Mouse (Mus musculus) forebrain, embryonic 15.5 days (tissue): ENCODE results near the gene Mecp2. TPM values are rescaled to one million over a fixed set of nuclear protein-coding genes. Genes with fewer than 3 reads are reported as not detected.

ENCODE experiments used
- ATAC-seq: fragments of 200-750 bp; cut with Nextera tagmentation; replicated peaks from 2 replicates; pipeline ENCODE4 v1.8.0; 2017; ENCODE audit warnings: mild to moderate bottlenecking, moderate TSS enrichment, moderate library complexity
- H3K27ac ChIP-seq: fragments of 300-500 bp; sonication (generic); replicated peaks from 2 replicates; pipeline ENCODE4 v1.5.1; 2015; ENCODE audit warnings: mild to moderate bottlenecking, inconsistent platforms
- H3K27me3 ChIP-seq: fragments of 300-500 bp; sonication (generic); 2 replicates; pipeline ENCODE4 v1.6.1; 2015; ENCODE audit warnings: inconsistent platforms
- H3K36me3 ChIP-seq: fragments of 300-500 bp; sonication (generic); 2 replicates; pipeline ENCODE4 v1.6.1; 2015; ENCODE audit warnings: mild to moderate bottlenecking, inconsistent platforms
- H3K4me1 ChIP-seq: fragments of 300-500 bp; sonication (generic); 2 replicates; pipeline ENCODE4 v1.6.1; 2015; ENCODE audit warnings: inconsistent platforms
- H3K4me2 ChIP-seq: fragments of 300-500 bp; sonication (generic); replicated peaks from 2 replicates; pipeline ENCODE4 v1.6.1; 2015; ENCODE audit warnings: mild to moderate bottlenecking, inconsistent platforms
- H3K4me3 ChIP-seq: fragments of 300-500 bp; sonication (generic); 2 replicates; pipeline ENCODE4 v1.5.1; 2015; ENCODE audit warnings: mild to moderate bottlenecking, inconsistent platforms
- H3K9ac ChIP-seq: fragments of 300-500 bp; sonication (generic); replicated peaks from 2 replicates; pipeline ENCODE4 v1.6.1; 2015; ENCODE audit warnings: mild to moderate bottlenecking, inconsistent platforms
- H3K9me3 ChIP-seq: fragments of 300-500 bp; sonication (generic); 2 replicates; pipeline ENCODE4 v1.6.1; 2016; ENCODE audit warnings: inconsistent platforms
- WGBS: fragments of 180-500 bp; shearing (Covaris S2); methylation state at CpG from one replicate; pipeline ENCODE4 v1.1.7; 2015; ENCODE audit warnings: mixed read lengths; 5-methylcytosine and 5-hydroxymethylcytosine counted together
- microRNA counts: library from miRNA; unstranded; fragments of <30 nt; microRNA quantifications from one replicate; lab custom pipeline; 2016
- microRNA-seq: library from miRNA; unstranded; fragments of <30 nt; microRNA quantifications from one replicate; pipeline ENCODE4, GENCODE M21; 2016
- polyA plus RNA-seq: library from polyadenylated mRNA; unstranded; fragments of >200 nt; fragmentation: Nextera tagmentation; extraction: Ambion mirVana; gene quantifications from 2 replicates; pipeline ENCODE4 v1.2.1, GENCODE M21; 2015

The Mecp2 gene
- polyA plus RNA-seq, 1 experiment from 2014 or later: 15.9 TPM

DNA sequence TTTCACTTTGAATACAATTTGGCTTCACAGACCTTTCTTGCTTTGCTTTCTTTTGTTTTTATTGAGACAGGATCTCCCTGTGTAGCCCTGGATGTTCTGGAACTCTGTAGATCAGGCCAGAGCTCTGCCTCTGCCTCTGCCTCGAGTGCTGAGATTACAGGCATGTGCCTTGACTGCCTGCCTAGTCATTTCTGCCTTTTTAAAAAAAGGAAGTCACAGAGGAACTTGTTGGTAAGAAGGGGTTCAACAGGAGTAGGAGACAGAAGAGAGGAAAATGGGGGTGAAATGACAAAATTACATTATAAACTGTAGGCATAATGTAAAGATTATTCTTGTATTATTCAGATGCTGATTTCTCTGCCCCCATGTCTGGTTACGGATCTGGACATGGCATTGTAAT is 131.5 kb downstream of the Mecp2 start:
- Histone ChIP-seq H3K27ac (no peak overlapping the region), H3K9ac (no peak overlapping the region), H3K36me3 (no peaks in the 10 kb centered on the region), H3K4me2 (no peak overlapping the region), H3K9me3 (no peaks in the 10 kb centered on the region), H3K4me1 (no peaks in the 10 kb centered on the region; the same call in 1 of the 2 replicates), H3K27me3 (no peaks in the 10 kb centered on the region), H3K4me3 (no peak overlapping the region)
- no peak for ATAC-seq
- WGBS: 65% methylated on average over 2 of the region's 2 CpGs

- Histone ChIP-seq H3K4me1 (no peaks in the 10 kb centered on the region; the same call in 1 of the 2 replicates), H3K9me3 (no peaks in the 10 kb centered on the region), H3K4me2 (no peak overlapping the region), H3K36me3 (no peaks in the 10 kb centered on the region), H3K27me3 (no peaks in the 10 kb centered on the region), H3K27ac (no peak overlapping the region), H3K4me3 (no peak overlapping the region), H3K9ac (no peak overlapping the region)
- 93% methylated on average over 3 of the region's 3 CpGs for WGBS
- ATAC-seq: no peak
These were observed 134.1 kb downstream of the Mecp2 start for GRCm38 (mm10) chrX:74001024-74001423.

- ATAC-seq: peak; percentile 86
- Histone ChIP-seq H3K4me1 (no peaks in the 10 kb centered on the region; the same call in 1 of the 2 replicates), H3K36me3 (no peaks in the 10 kb centered on the region), H3K4me2 (peak overlapping the region; percentile 15; the same call in 1 of the 2 replicates), H3K27me3 (no peaks in the 10 kb centered on the region), H3K27ac (peak overlapping the region; percentile 70), H3K4me3 (no peak overlapping the region), H3K9me3 (no peaks in the 10 kb centered on the region), H3K9ac (no peak overlapping the region)
- 23% methylated on average over 8 of the region's 8 CpGs for WGBS
These were observed 136.0 kb downstream of the Mecp2 start for GRCm38 (mm10) chrX:73998911-73999869.

GRCm38 (mm10) chrX:73977783-73978182 is 157.4 kb downstream of the Mecp2 start:
- ATAC-seq: no peak
- no peak overlapping the region for H3K9ac ChIP-seq
- H3K4me3 ChIP-seq: no peak overlapping the region
- no peaks in the 10 kb centered on the region for H3K4me1 ChIP-seq
- no peak overlapping the region for H3K27ac ChIP-seq
- H3K27me3 ChIP-seq: no peaks in the 10 kb centered on the region
- WGBS: 65% methylated on average over 1 of the region's 1 CpGs
- H3K36me3 ChIP-seq: no peaks in the 10 kb centered on the region
- no peaks in the 10 kb centered on the region for H3K9me3 ChIP-seq
- H3K4me2 ChIP-seq: no peak overlapping the region

MicroRNA genes within 50 kb of the gene (microRNA counts, 519-probe panel; counts per million panel counts)
- microRNA mmu-miR-718 (lab: Ali Mortazavi, UCI): 1,289 counts per million, percentile 6 among the panel's probes with 10 or more counts

Small RNA genes lying within 50 kb of the gene (microRNA-seq; reads per million reads assigned to microRNA genes)
- gene Mir5132 (not detected), gene Mir718 (not detected)

Other genes starting within 250 kb of the Mecp2 start
- 0.23 TPM in 1 of 2 replicates, not detected in the other for gene Avpr2, start 243.3 kb downstream of the Mecp2 start, polyA plus RNA-seq
- 66.5 and 78.2 TPM in 2 replicates for gene L1cam, start 239.3 kb downstream of the Mecp2 start, polyA plus RNA-seq
- gene Arhgap4, start 213.5 kb downstream of the Mecp2 start, polyA plus RNA-seq: 2.2 and 2.3 TPM in 2 replicates
- 108 and 110 TPM in 2 replicates for gene Naa10, start 213.4 kb downstream of the Mecp2 start, polyA plus RNA-seq
- gene Renbp, start 204.5 kb downstream of the Mecp2 start, polyA plus RNA-seq: 8.3 and 9.3 TPM in 2 replicates
- 59.4 and 61.6 TPM in 2 replicates for gene Hcfc1, start 169.0 kb downstream of the Mecp2 start, polyA plus RNA-seq
- 33.3 and 38.2 TPM in 2 replicates for gene Irak1, start 111.4 kb downstream of the Mecp2 start, polyA plus RNA-seq
- gene Opn1mw, start 7.9 kb downstream of the Mecp2 start, polyA plus RNA-seq: not detected in 2 replicates
- gene Tex28, start 32.5 kb upstream of the Mecp2 start, polyA plus RNA-seq: not detected in 2 replicates
- gene Tktl1, start 41.9 kb upstream of the Mecp2 start, polyA plus RNA-seq: 0.19 TPM in 1 of 2 replicates, not detected in the other
- gene Flna, start 114.5 kb upstream of the Mecp2 start, polyA plus RNA-seq: 105 and 116 TPM in 2 replicates
- gene Emd, start 119.3 kb upstream of the Mecp2 start, polyA plus RNA-seq: 17.7 and 18.1 TPM in 2 replicates
- 503 and 525 TPM in 2 replicates for gene Rpl10, start 135.4 kb upstream of the Mecp2 start, polyA plus RNA-seq
- gene Taz, start 146.5 kb upstream of the Mecp2 start, polyA plus RNA-seq: 93.6 and 101 TPM in 2 replicates
- gene Dnase1l1, start 147.0 kb upstream of the Mecp2 start, polyA plus RNA-seq: 2.2 and 2.4 TPM in 2 replicates
- gene Atp6ap1, start 161.7 kb upstream of the Mecp2 start, polyA plus RNA-seq: 185 and 191 TPM in 2 replicates
- gene Gdi1, start 169.6 kb upstream of the Mecp2 start, polyA plus RNA-seq: 923 and 936 TPM in 2 replicates
- gene Fam50a, start 177.7 kb upstream of the Mecp2 start, polyA plus RNA-seq: 65.1 and 65.6 TPM in 2 replicates
- gene Plxna3, start 193.7 kb upstream of the Mecp2 start, polyA plus RNA-seq: 63.0 and 68.8 TPM in 2 replicates
- 82.9 and 87.9 TPM in 2 replicates for gene Lage3, start 218.3 kb upstream of the Mecp2 start, polyA plus RNA-seq
- gene Ubl4a, start 237.9 kb upstream of the Mecp2 start, polyA plus RNA-seq: 68.4 and 69.0 TPM in 2 replicates
- gene Slc10a3, start 238.0 kb upstream of the Mecp2 start, polyA plus RNA-seq: 6.9 and 7.0 TPM in 2 replicates